Mouse (Mus musculus) neural tube, embryonic 15.5 days (tissue): ENCODE data around the gene Rasl11b. TPM values are rescaled to one million over a fixed set of nuclear protein-coding genes. Genes with fewer than 3 reads are reported as not detected.
A peak's percentile ranks its signal among the peaks of the same experiment; 100 is the strongest.

Experiments used
- ATAC-seq: fragments of 200-750 bp; cut with Nextera tagmentation; 2 replicates; pipeline ENCODE4 v1.8.0; 2017; ENCODE audit warnings: mild to moderate bottlenecking, moderate TSS enrichment, moderate library complexity; ENCODE audit not compliant: low FRiP score
- H3K27ac ChIP-seq: fragments of 300-500 bp; sonication (generic); replicated peaks from 2 replicates; pipeline ENCODE4 v1.5.1; 2015; ENCODE audit warnings: mild to moderate bottlenecking, inconsistent platforms
- H3K27me3 ChIP-seq: fragments of 300-500 bp; sonication (generic); replicated peaks from 2 replicates; pipeline ENCODE4 v1.6.1; 2015; ENCODE audit warnings: inconsistent platforms
- H3K36me3 ChIP-seq: fragments of 300-500 bp; sonication (generic); 2 replicates; pipeline ENCODE4 v1.6.1; 2015; ENCODE audit warnings: inconsistent platforms
- H3K4me1 ChIP-seq: fragments of 300-500 bp; sonication (generic); 2 replicates; pipeline ENCODE4 v1.6.1; 2015; ENCODE audit warnings: inconsistent platforms
- H3K4me2 ChIP-seq: fragments of 300-500 bp; sonication (generic); 2 replicates; pipeline ENCODE4 v1.6.1; 2015; ENCODE audit warnings: inconsistent platforms, mild to moderate bottlenecking, moderate library complexity
- H3K4me3 ChIP-seq: fragments of 300-500 bp; sonication (generic); replicated peaks from 2 replicates; pipeline ENCODE4 v1.5.1; 2015; ENCODE audit warnings: mild to moderate bottlenecking, inconsistent platforms
- H3K9ac ChIP-seq: fragments of 300-500 bp; sonication (generic); replicated peaks from 2 replicates; pipeline ENCODE4 v1.6.1; 2015; ENCODE audit warnings: mild to moderate bottlenecking, inconsistent platforms
- H3K9me3 ChIP-seq: fragments of 300-500 bp; sonication (generic); replicated peaks from 2 replicates; pipeline ENCODE4 v1.6.1; 2016; ENCODE audit warnings: inconsistent platforms
- WGBS: fragments of 180-500 bp; shearing (Covaris S2); methylation state at CpG from one replicate; pipeline ENCODE4 v1.1.7; 2015; ENCODE audit warnings: mixed read lengths; 5-methylcytosine and 5-hydroxymethylcytosine counted together
- polyA plus RNA-seq: library from polyadenylated mRNA; unstranded; fragments of >200 nt; fragmentation: Nextera tagmentation; extraction: Ambion mirVana; gene quantifications from 2 replicates; pipeline ENCODE4 v1.2.1, GENCODE M21; 2015

Gene Rasl11b
- polyA plus RNA-seq, 1 experiment from 2014 or later, result 16.5 TPM

GRCm38 (mm10) chr5:74164547-74164946 is 30.5 kb upstream of the Rasl11b start:
- Histone ChIP-seq H3K36me3 (no peaks in the 10 kb centered on the region), H3K27me3 (no peaks in the 10 kb centered on the region), H3K9me3 (no peaks in the 10 kb centered on the region), H3K4me1 (peaks cover 10% of the 10 kb centered on the region), H3K4me3 (no peak overlapping the region), H3K9ac (no peak overlapping the region), H3K4me2 (no peak overlapping the region), H3K27ac (no peak overlapping the region)
- WGBS, result 93% methylated on average over 7 of the region's 7 CpGs
- ATAC-seq, result no peak

- WGBS, result 94% methylated on average over 3 of the region's 3 CpGs
- no peak overlapping the region for H3K9ac ChIP-seq
Observed at GRCm38 (mm10) chr5:74166642-74167041, 28.4 kb upstream of the Rasl11b start.

GRCm38 (mm10) chr5:74168085-74168484 is 27.0 kb upstream of the Rasl11b start:
- Histone ChIP-seq H3K27ac (no peak overlapping the region), H3K4me2 (no peak overlapping the region), H3K9ac (no peak overlapping the region), H3K4me3 (no peak overlapping the region), H3K27me3 (no peaks in the 10 kb centered on the region), H3K9me3 (no peaks in the 10 kb centered on the region), H3K4me1 (no peaks in the 10 kb centered on the region), H3K36me3 (no peaks in the 10 kb centered on the region)
- WGBS, result 88% methylated on average over 3 of the region's 3 CpGs
- no peak for ATAC-seq

More at GRCm38 (mm10) chr5:74166642-74167041, 28.4 kb upstream of the Rasl11b start:
- Histone ChIP-seq H3K27ac (no peak overlapping the region), H3K4me3 (no peak overlapping the region), H3K27me3 (no peaks in the 10 kb centered on the region), H3K4me1 (peaks cover 6% of the 10 kb centered on the region), H3K4me2 (no peak overlapping the region), H3K9me3 (no peaks in the 10 kb centered on the region), H3K36me3 (no peaks in the 10 kb centered on the region)
- ATAC-seq, result no peak

- ATAC-seq, result no peak
- H3K4me3 ChIP-seq, result no peak overlapping the region
- WGBS, result 70% methylated on average over 9 of the region's 9 CpGs
- H3K27ac ChIP-seq, result no peak overlapping the region
- no peaks in the 10 kb centered on the region for H3K27me3 ChIP-seq
- no peaks in the 10 kb centered on the region for H3K9me3 ChIP-seq
- no peak overlapping the region for H3K9ac ChIP-seq
- no peak overlapping the region for H3K4me2 ChIP-seq
- no peaks in the 10 kb centered on the region for H3K36me3 ChIP-seq
- peaks cover 21% of the 10 kb centered on the region for H3K4me1 ChIP-seq
Observed at GRCm38 (mm10) chr5:74171768-74172167, 23.3 kb upstream of the Rasl11b start.

- no peak overlapping the region for H3K27ac ChIP-seq
- H3K27me3 ChIP-seq, result no peaks in the 10 kb centered on the region
- H3K36me3 ChIP-seq, result no peaks in the 10 kb centered on the region
- H3K4me1 ChIP-seq, result peaks cover 21% of the 10 kb centered on the region
- WGBS, result 84% methylated on average over 12 of the region's 12 CpGs
- H3K9ac ChIP-seq, result no peak overlapping the region
- no peak overlapping the region for H3K4me2 ChIP-seq
- no peak for ATAC-seq
- no peaks in the 10 kb centered on the region for H3K9me3 ChIP-seq
- no peak overlapping the region for H3K4me3 ChIP-seq
Observed at GRCm38 (mm10) chr5:74172208-74172607, 22.9 kb upstream of the Rasl11b start.

GRCm38 (mm10) chr5:74173162-74173844 is 21.8 kb upstream of the Rasl11b start:
- H3K4me3 ChIP-seq, result no peak overlapping the region
- H3K4me1 ChIP-seq, result peaks cover 21% of the 10 kb centered on the region
- no peaks in the 10 kb centered on the region for H3K36me3 ChIP-seq
- no peaks in the 10 kb centered on the region for H3K27me3 ChIP-seq
- H3K9ac ChIP-seq, result no peak overlapping the region
- H3K27ac ChIP-seq, result no peak overlapping the region
- H3K4me2 ChIP-seq, result no peak overlapping the region
- H3K9me3 ChIP-seq, result no peaks in the 10 kb centered on the region
- ATAC-seq, result no peak
- 79% methylated on average over 18 of the region's 18 CpGs for WGBS

GRCm38 (mm10) chr5:74175526-74176270 is 19.4 kb upstream of the Rasl11b start:
- no peak overlapping the region for H3K9ac ChIP-seq
- no peak overlapping the region for H3K4me3 ChIP-seq
- no peaks in the 10 kb centered on the region for H3K36me3 ChIP-seq
- peak overlapping the region; percentile 33; the same call in 1 of the 2 replicates for H3K27ac ChIP-seq
- no peaks in the 10 kb centered on the region for H3K9me3 ChIP-seq
- no peak for ATAC-seq
- H3K4me2 ChIP-seq, result no peak overlapping the region
- peaks cover 23% of the 10 kb centered on the region for H3K4me1 ChIP-seq
- H3K27me3 ChIP-seq, result no peaks in the 10 kb centered on the region
- WGBS, result 59% methylated on average over 14 of the region's 14 CpGs

GRCm38 (mm10) chr5:74180216-74180615 is 14.9 kb upstream of the Rasl11b start:
- no peak for ATAC-seq
- Histone ChIP-seq H3K9me3 (no peaks in the 10 kb centered on the region), H3K4me1 (peaks cover 12% of the 10 kb centered on the region), H3K4me3 (no peak overlapping the region), H3K4me2 (no peak overlapping the region), H3K27ac (no peak overlapping the region), H3K9ac (no peak overlapping the region), H3K36me3 (no peaks in the 10 kb centered on the region), H3K27me3 (no peaks in the 10 kb centered on the region)
- 11% methylated on average over 10 of the region's 10 CpGs for WGBS

GRCm38 (mm10) chr5:74183118-74183517 is 12.0 kb upstream of the Rasl11b start:
- ATAC-seq, result no peak
- no peak overlapping the region for H3K9ac ChIP-seq
- 0 out of 2 replicates have a peak, but pooled peaks cover 2% of the 10 kb centered on the region for H3K4me1 ChIP-seq
- no peaks in the 10 kb centered on the region for H3K36me3 ChIP-seq
- no peak overlapping the region for H3K4me3 ChIP-seq
- 41% methylated on average over 10 of the region's 10 CpGs for WGBS
- H3K9me3 ChIP-seq, result no peaks in the 10 kb centered on the region
- no peak overlapping the region for H3K4me2 ChIP-seq
- H3K27me3 ChIP-seq, result no peaks in the 10 kb centered on the region
- H3K27ac ChIP-seq, result no peak overlapping the region

- Histone ChIP-seq H3K27ac (no peak overlapping the region), H3K9me3 (no peaks in the 10 kb centered on the region), H3K4me2 (no peak overlapping the region), H3K27me3 (no peaks in the 10 kb centered on the region), H3K36me3 (no peaks in the 10 kb centered on the region), H3K4me1 (peaks cover 8% of the 10 kb centered on the region), H3K9ac (no peak overlapping the region), H3K4me3 (no peak overlapping the region)
- ATAC-seq, result no peak
- WGBS, result 84% methylated on average over 9 of the region's 9 CpGs
Observed at GRCm38 (mm10) chr5:74184607-74185006, 10.5 kb upstream of the Rasl11b start.

GRCm38 (mm10) chr5:74188076-74188475 is 7.0 kb upstream of the Rasl11b start:
- ATAC-seq, result no peak
- Histone ChIP-seq H3K4me2 (no peak overlapping the region), H3K27ac (no peak overlapping the region), H3K9ac (no peak overlapping the region), H3K4me3 (no peak overlapping the region), H3K9me3 (no peaks in the 10 kb centered on the region), H3K36me3 (no peaks in the 10 kb centered on the region), H3K4me1 (peaks cover 8% of the 10 kb centered on the region), H3K27me3 (no peaks in the 10 kb centered on the region)
- WGBS, result 91% methylated on average over 12 of the region's 12 CpGs

GRCm38 (mm10) chr5:74188886-74189285 is 6.2 kb upstream of the Rasl11b start:
- no peaks in the 10 kb centered on the region for H3K9me3 ChIP-seq
- 82% methylated on average over 8 of the region's 8 CpGs for WGBS
- no peak overlapping the region for H3K4me2 ChIP-seq
- no peak overlapping the region for H3K9ac ChIP-seq
- no peaks in the 10 kb centered on the region for H3K36me3 ChIP-seq
- H3K27ac ChIP-seq, result no peak overlapping the region
- no peak overlapping the region for H3K4me3 ChIP-seq
- no peaks in the 10 kb centered on the region for H3K27me3 ChIP-seq
- H3K4me1 ChIP-seq, result peaks cover 12% of the 10 kb centered on the region
- no peak for ATAC-seq
